Mouse (Mus musculus) neural tube, embryonic 13.5 days (tissue): ENCODE measurements around the gene Idnk. TPM values are rescaled to one million over a fixed set of nuclear protein-coding genes. Genes with fewer than 3 reads are reported as not detected.
"Not testable (repeated sequence)": the region's sequence is repeated elsewhere in the genome, so short reads cannot be mapped to it uniquely, and the experiment has no call there.

Experiments
- ATAC-seq: fragments of 200-750 bp; cut with Nextera tagmentation; 2 replicates; pipeline ENCODE4 v1.8.0; 2017; ENCODE audit warnings: low read depth, mild to moderate bottlenecking, moderate TSS enrichment, moderate library complexity
- H3K27ac ChIP-seq: fragments of 300-500 bp; sonication (generic); replicated peaks from 2 replicates; pipeline ENCODE4 v1.5.1; 2015; ENCODE audit warnings: moderate library complexity, mild to moderate bottlenecking, inconsistent platforms
- H3K27me3 ChIP-seq: fragments of 300-500 bp; sonication (generic); 2 replicates; pipeline ENCODE4 v1.6.1; 2015; ENCODE audit warnings: mild to moderate bottlenecking, inconsistent platforms
- H3K36me3 ChIP-seq: fragments of 300-500 bp; sonication (generic); 2 replicates; pipeline ENCODE4 v1.6.1; 2015; ENCODE audit warnings: mild to moderate bottlenecking, inconsistent platforms
- H3K4me1 ChIP-seq: fragments of 300-500 bp; sonication (generic); replicated peaks from 2 replicates; pipeline ENCODE4 v1.6.1; 2015; ENCODE audit warnings: inconsistent platforms
- H3K4me2 ChIP-seq: fragments of 300-500 bp; sonication (generic); 2 replicates; pipeline ENCODE4 v1.6.1; 2015; ENCODE audit warnings: inconsistent platforms, mild to moderate bottlenecking, moderate library complexity
- H3K4me3 ChIP-seq: fragments of 300-500 bp; sonication (generic); 2 replicates; pipeline ENCODE4 v1.5.1; 2015; ENCODE audit warnings: mild to moderate bottlenecking, inconsistent platforms
- H3K9ac ChIP-seq: fragments of 300-500 bp; sonication (generic); 2 replicates; pipeline ENCODE4 v1.6.1; 2015; ENCODE audit warnings: moderate library complexity, mild to moderate bottlenecking, inconsistent platforms
- H3K9me3 ChIP-seq: fragments of 300-500 bp; sonication (generic); 2 replicates; pipeline ENCODE4 v1.6.1; 2016; ENCODE audit warnings: inconsistent platforms
- WGBS: fragments of 180-500 bp; shearing (Covaris S2); methylation state at CpG from one replicate; pipeline ENCODE4 v1.1.7; 2015; 5-methylcytosine and 5-hydroxymethylcytosine counted together
- polyA plus RNA-seq: library from polyadenylated mRNA; unstranded; fragments of >200 nt; fragmentation: Nextera tagmentation; extraction: Ambion mirVana; gene quantifications from 2 replicates; pipeline ENCODE4 v1.2.1, GENCODE M21; 2015

The Idnk gene
- polyA plus RNA-seq, 1 experiment from 2014 or later, result 80.8 TPM

- ATAC-seq, result no peak
- H3K4me2 ChIP-seq, result peak overlapping the region; percentile 85
- 67% methylated on average over 2 of the region's 2 CpGs for WGBS
Measured at GRCm38 (mm10) chr13:58124989-58125388, 32.5 kb upstream of the Idnk start.

GRCm38 (mm10) chr13:58126126-58126525 is 31.3 kb upstream of the Idnk start:
- peak overlapping the region; percentile 99 for H3K4me3 ChIP-seq
- no peak overlapping the region for H3K27ac ChIP-seq
- no peak for ATAC-seq
- 0 out of 2 replicates have a peak, but pooled peaks cover 7% of the 10 kb centered on the region for H3K36me3 ChIP-seq
- no peaks in the 10 kb centered on the region for H3K9me3 ChIP-seq
- peaks cover 51% of the 10 kb centered on the region for H3K4me1 ChIP-seq
- H3K9ac ChIP-seq, result no peak overlapping the region
- H3K4me2 ChIP-seq, result peak overlapping the region; percentile 85
- WGBS, result 28% methylated on average over 7 of the region's 7 CpGs
- no peaks in the 10 kb centered on the region for H3K27me3 ChIP-seq

More at GRCm38 (mm10) chr13:58124989-58125388, 32.5 kb upstream of the Idnk start:
- Histone ChIP-seq H3K4me1 (peaks cover 48% of the 10 kb centered on the region), H3K27ac (no peak overlapping the region), H3K27me3 (no peaks in the 10 kb centered on the region), H3K4me3 (no peak overlapping the region), H3K36me3 (0 out of 2 replicates have a peak, but pooled peaks cover 7% of the 10 kb centered on the region), H3K9me3 (no peaks in the 10 kb centered on the region), H3K9ac (peak overlapping the region; percentile 26; the same call in 1 of the 2 replicates)

- H3K27ac ChIP-seq, result peak overlapping the region; percentile 100
- no peaks in the 10 kb centered on the region for H3K9me3 ChIP-seq
- ATAC-seq, result no peak
- H3K4me1 ChIP-seq, result peaks cover 49% of the 10 kb centered on the region
- peak overlapping the region; percentile 100 for H3K9ac ChIP-seq
- H3K36me3 ChIP-seq, result 0 out of 2 replicates have a peak, but pooled peaks cover 7% of the 10 kb centered on the region
- H3K4me3 ChIP-seq, result peak overlapping the region; percentile 99
- WGBS, result under 1% methylated on average over 38 of the region's 92 CpGs
- no peaks in the 10 kb centered on the region for H3K27me3 ChIP-seq
- peak overlapping the region; percentile 85 for H3K4me2 ChIP-seq
Measured at GRCm38 (mm10) chr13:58126862-58127765, 30.3 kb upstream of the Idnk start.

GRCm38 (mm10) chr13:58127766-58128361 is 29.6 kb upstream of the Idnk start:
- Histone ChIP-seq H3K4me1 (peaks cover 45% of the 10 kb centered on the region), H3K4me3 (peak overlapping the region; percentile 99), H3K36me3 (0 out of 2 replicates have a peak, but pooled peaks cover 7% of the 10 kb centered on the region), H3K9ac (peak overlapping the region; percentile 100), H3K27me3 (no peaks in the 10 kb centered on the region), H3K4me2 (peak overlapping the region; percentile 85), H3K9me3 (no peaks in the 10 kb centered on the region), H3K27ac (peak overlapping the region; percentile 100)
- WGBS, result under 1% methylated on average over 78 of the region's 81 CpGs
- ATAC-seq, result peak; percentile 54

GRCm38 (mm10) chr13:58128396-58128767 is 29.1 kb upstream of the Idnk start, which contains the start of gene Hnrnpa0:
Hnrnpa0 (minus strand) TSS chr13:58128556.
- Histone ChIP-seq H3K36me3 (0 out of 2 replicates have a peak, but pooled peaks cover 7% of the 10 kb centered on the region), H3K9ac (peak within 1 kb of the TSS; percentile 100), H3K27me3 (no peaks in the 10 kb centered on the region), H3K9me3 (no peaks in the 10 kb centered on the region), H3K27ac (peak within 1 kb of the TSS; percentile 100), H3K4me2 (peak within 1 kb of the TSS; percentile 85), H3K4me3 (peak within 1 kb of the TSS; percentile 99), H3K4me1 (peaks cover 39% of the 10 kb centered on the region)
- 1% methylated on average over 32 of the region's 62 CpGs for WGBS
- ATAC-seq, result peak; percentile 96

- Histone ChIP-seq H3K4me3 (peak overlapping the region; percentile 99), H3K27me3 (no peaks in the 10 kb centered on the region), H3K9ac (peak overlapping the region; percentile 100), H3K27ac (peak overlapping the region; percentile 100), H3K36me3 (0 out of 2 replicates have a peak, but pooled peaks cover 7% of the 10 kb centered on the region), H3K4me1 (peaks cover 33% of the 10 kb centered on the region), H3K4me2 (peak overlapping the region; percentile 80), H3K9me3 (no peaks in the 10 kb centered on the region)
- WGBS, result under 1% methylated on average over 79 of the region's 83 CpGs
- peak; percentile 98 for ATAC-seq
Measured at GRCm38 (mm10) chr13:58128768-58129671, 28.4 kb upstream of the Idnk start.

GRCm38 (mm10) chr13:58129687-58130246 is 27.7 kb upstream of the Idnk start:
- Histone ChIP-seq H3K27me3 (no peaks in the 10 kb centered on the region), H3K4me1 (peaks cover 26% of the 10 kb centered on the region), H3K9me3 (no peaks in the 10 kb centered on the region), H3K9ac (peak overlapping the region; percentile 100), H3K36me3 (0 out of 2 replicates have a peak, but pooled peaks cover 7% of the 10 kb centered on the region), H3K27ac (peak overlapping the region; percentile 100), H3K4me2 (peak overlapping the region; percentile 80), H3K4me3 (peak overlapping the region; percentile 99)
- 31% methylated on average over 4 of the region's 4 CpGs for WGBS
- ATAC-seq, result no peak

GRCm38 (mm10) chr13:58131692-58132091 is 25.8 kb upstream of the Idnk start:
- H3K27me3 ChIP-seq, result no peaks in the 10 kb centered on the region
- WGBS, result 54% methylated on average over 3 of the region's 3 CpGs
- H3K9me3 ChIP-seq, result peaks cover 5% of the 10 kb centered on the region; the same call in 1 of the 2 replicates
- ATAC-seq, result no peak
- H3K27ac ChIP-seq, result no peak overlapping the region
- peaks cover 10% of the 10 kb centered on the region for H3K4me1 ChIP-seq
- H3K9ac ChIP-seq, result no peak overlapping the region
- H3K4me3 ChIP-seq, result no peak overlapping the region
- H3K4me2 ChIP-seq, result no peak overlapping the region
- no peaks in the 10 kb centered on the region for H3K36me3 ChIP-seq

GRCm38 (mm10) chr13:58146603-58147002 is 10.8 kb upstream of the Idnk start:
- not testable (repeated sequence) for H3K27ac ChIP-seq, ATAC-seq, H3K9me3 ChIP-seq, H3K4me2 ChIP-seq, H3K27me3 ChIP-seq, H3K4me1 ChIP-seq, H3K4me3 ChIP-seq, H3K9ac ChIP-seq, H3K36me3 ChIP-seq
- 93% methylated on average over 8 of the region's 8 CpGs for WGBS

GRCm38 (mm10) chr13:58147760-58148159 is 9.7 kb upstream of the Idnk start:
- H3K27ac ChIP-seq, result no peak overlapping the region
- WGBS, result 77% methylated on average over 1 of the region's 1 CpGs
- no peak overlapping the region for H3K9ac ChIP-seq
- H3K36me3 ChIP-seq, result no peaks in the 10 kb centered on the region
- no peak for ATAC-seq
- H3K4me1 ChIP-seq, result peaks cover 8% of the 10 kb centered on the region
- no peaks in the 10 kb centered on the region for H3K9me3 ChIP-seq
- no peaks in the 10 kb centered on the region for H3K27me3 ChIP-seq
- no peak overlapping the region for H3K4me2 ChIP-seq
- no peak overlapping the region for H3K4me3 ChIP-seq

GRCm38 (mm10) chr13:58148256-58148831 is 9.1 kb upstream of the Idnk start:
- under 1% methylated on average over 17 of the region's 17 CpGs for WGBS
- Histone ChIP-seq H3K27ac (0 out of 2 replicates have a peak overlapping the region, but pooled peaks have one; percentile 34), H3K9me3 (no peaks in the 10 kb centered on the region)

More at GRCm38 (mm10) chr13:58148256-58148831, 9.1 kb upstream of the Idnk start:
- Histone ChIP-seq H3K4me2 (peak overlapping the region; percentile 71), H3K36me3 (no peaks in the 10 kb centered on the region), H3K4me3 (peak overlapping the region; percentile 36), H3K27me3 (no peaks in the 10 kb centered on the region), H3K9ac (peak overlapping the region; percentile 61), H3K4me1 (peaks cover 8% of the 10 kb centered on the region)
- ATAC-seq, result peak; percentile 92
